22 mouse cellular contexts compared by ENCODE assay signal in the genomic region with DNA sequence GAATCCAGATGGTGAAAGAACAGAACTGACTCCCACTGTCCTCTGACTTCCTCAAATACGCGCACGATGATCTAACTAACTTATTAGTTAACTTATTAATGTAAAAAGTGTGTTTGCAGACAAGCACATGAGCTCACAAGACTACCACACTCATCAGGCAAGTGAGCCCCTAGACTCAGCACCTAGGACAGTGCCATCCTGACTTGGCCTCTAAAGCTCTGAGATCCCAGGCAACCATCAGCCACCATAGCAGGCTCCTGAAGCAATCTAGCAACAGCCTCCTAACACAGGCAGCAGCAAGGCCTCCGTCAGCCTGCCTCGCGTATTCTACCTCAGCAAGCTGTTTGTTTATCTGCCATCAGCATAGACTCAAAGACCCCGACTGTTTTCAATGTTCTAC. TPM values are rescaled to one million over a fixed set of nuclear protein-coding genes. Genes with fewer than 3 reads are reported as not detected.
DNase-seq lines count a peak whose midpoint lies in the region; TF ChIP-seq lines count a peak whose summit lies in the region.
"Had no signal": no experiment of that assay in that cellular context is flagged by ENCODE, and none has a peak within 500 bp of the region (broad histone marks: within the 10 kb centered on the region; RNA-seq: fewer than 3 reads in every experiment).

No protein-coding gene starts in this region.

- peaks cover 70% of the 10 kb centered on the region for H3K79me2 ChIP-seq in myocyte (ENCODE audit: control insufficient read depth, insufficient read depth)

- no peaks in the 10 kb centered on the region for H3K27me3 ChIP-seq in myocyte (ENCODE audit: control insufficient read depth, insufficient read depth, insufficient read length)
- H3K27me3 ChIP-seq: hindbrain, embryonic 13.5 days; lung, embryonic 15.5 days; midbrain, embryonic 13.5 days; stomach, embryonic 15.5 days had no signal

- TF ChIP-seq POLR2A in myocyte (IDR thresholded peaks at IDR 0.05; ENCODE audit: insufficient read length, low read depth), result no peak

- no peak overlapping the region for H3K4me2 ChIP-seq in myocyte (ENCODE audit: low read depth)
- H3K4me2 ChIP-seq: heart, embryonic 11.5 days; hindbrain, embryonic 13.5 days; midbrain, embryonic 13.5 days; stomach, embryonic 15.5 days had no signal

- peak; percentile 33 for DNase-seq in embryo, embryonic 11 days
- DNase-seq in embryo, embryonic 10.5 days (ENCODE audit: low spot score), result no peak
- DNase-seq in 3T3-L1 (ENCODE audit: low read depth, low spot score) (peak; percentile 48), NIH3T3 (ENCODE audit: low read depth) (peak; percentile 72)
- no peak for DNase-seq in urinary bladder, postnatal 25 days (ENCODE audit: low spot score)
- no peak for DNase-seq in left cerebral cortex, adult 9 months (ENCODE audit: low spot score in 2 of 2)
- DNase-seq: adrenal gland, postnatal 36 days; cerebellum, adult 8-10 months; cerebellum, postnatal 25 days; gastrocnemius, postnatal 25 days; heart, adult 18-20 months; heart, postnatal 4 days; kidney, adult 9 months; kidney, postnatal 10 days; liver; right cerebral cortex, postnatal 25 days had no signal

- H3K4me3 ChIP-seq in myocyte, result no peak overlapping the region
- H3K4me3 ChIP-seq: hindbrain, embryonic 13.5 days; lung, embryonic 15.5 days; midbrain, embryonic 13.5 days; stomach, embryonic 15.5 days had no signal

- H3K36me3 ChIP-seq in myocyte (ENCODE audit: control insufficient read depth, insufficient read depth), result no peaks in the 10 kb centered on the region
- H3K36me3 ChIP-seq: hindbrain, embryonic 13.5 days; lung, embryonic 15.5 days; midbrain, embryonic 13.5 days; stomach, embryonic 15.5 days had no signal

- H3ac ChIP-seq in myocyte (ENCODE audit: control insufficient read depth, insufficient read length), result no peak overlapping the region

TF ChIP-seq in myocyte, 11 proteins besides CTCF, POLR2A, EP300 and RAD21:
- TF ChIP-seq REST (IDR thresholded peaks at IDR 0.05; ENCODE audit: insufficient read depth, insufficient read length), result peak; percentile 89
- no peak for TF ChIP-seq USF1 (IDR thresholded peaks at IDR 0.05; ENCODE audit: low read depth)

RNA-seq across cellular contexts. Expression of gene Ttc39b, which starts 17.2 kb away (rescaled TPM):
- 19.3 TPM for polyA plus RNA-seq in myocyte (2012; fragmentation: generic; extraction: Trizol)

Comparison
In these comparisons a context has a peak if more than half of its experiments do, and no peak if none do; other contexts are left out.
1. DNase-seq: peak in embryo, embryonic 11 days (single experiment), 3T3-L1 (single experiment) and NIH3T3 (single experiment); none in embryo, embryonic 10.5 days (single experiment), urinary bladder, postnatal 25 days (single experiment) and left cerebral cortex, adult 9 months (0 of 2).